Mouse (Mus musculus): ENCODE measurements around the gene Actl6b.

GRCm38 (mm10) chr5:137528247-137528968 is 24.9 kb upstream of the Actl6b start:
- TF ChIP-seq CTCF (IDR thresholded peaks at IDR 0.05; ENCODE audit: low read depth) (no peak), EP300 (IDR thresholded peaks at IDR 0.05; ENCODE audit: low read depth) (no peak)
